Mouse (Mus musculus) intestine, embryonic 16.5 days (tissue): ENCODE results near the gene Ppa2. TPM values are rescaled to one million over a fixed set of nuclear protein-coding genes. Genes with fewer than 3 reads are reported as not detected.

Source experiments
- ATAC-seq: fragments of 200-750 bp; cut with Nextera tagmentation; 2 replicates; pipeline ENCODE4 v1.8.0; 2017; ENCODE audit warnings: moderate TSS enrichment, moderate library complexity
- H3K27ac ChIP-seq: fragments of 300-500 bp; sonication (generic); 2 replicates; pipeline ENCODE4 v1.5.1; 2014; ENCODE audit warnings: mild to moderate bottlenecking, low read length
- H3K27me3 ChIP-seq: fragments of 300-500 bp; sonication (generic); replicated peaks from 2 replicates; pipeline ENCODE4 v1.6.1; 2014; ENCODE audit warnings: low read length, control low read depth, mixed read lengths; ENCODE audit not compliant: control insufficient read depth, insufficient read depth
- H3K36me3 ChIP-seq: fragments of 300-500 bp; sonication (generic); 2 replicates; pipeline ENCODE4 v1.6.1; 2014; ENCODE audit warnings: low read length, control low read depth; ENCODE audit not compliant: control insufficient read depth, insufficient read depth
- H3K4me1 ChIP-seq: fragments of 300-500 bp; sonication (generic); 2 replicates; pipeline ENCODE4 v1.6.1; 2014; ENCODE audit warnings: low read length, control low read depth, mixed read lengths; ENCODE audit not compliant: control insufficient read depth, insufficient read depth
- H3K4me2 ChIP-seq: fragments of 300-500 bp; sonication (generic); 2 replicates; pipeline ENCODE4 v1.6.1; 2014; ENCODE audit warnings: low read depth, low read length, control low read depth
- H3K4me3 ChIP-seq: fragments of 300-500 bp; sonication (generic); 2 replicates; pipeline ENCODE4 v1.5.1; 2014; ENCODE audit warnings: mild to moderate bottlenecking, low read length
- H3K9ac ChIP-seq: fragments of 300-500 bp; sonication (generic); 2 replicates; pipeline ENCODE4 v1.6.1; 2014; ENCODE audit warnings: low read depth, low read length
- H3K9me3 ChIP-seq: fragments of 300-500 bp; sonication (generic); 2 replicates; pipeline ENCODE4 v1.6.1; 2016; ENCODE audit warnings: low read length, control low read depth; ENCODE audit not compliant: control insufficient read depth
- WGBS: fragments of 180-500 bp; shearing (Covaris S2); extraction: QIAGEN DNeasy Blood & Tissue Kit; methylation state at CpG from one replicate; pipeline ENCODE4 v1.1.7; 2014; 5-methylcytosine and 5-hydroxymethylcytosine counted together
- polyA plus RNA-seq: library from polyadenylated mRNA; unstranded; fragments of >200 nt; fragmentation: Nextera tagmentation; extraction: Ambion mirVana; gene quantifications from 2 replicates; pipeline ENCODE4 v1.2.1, GENCODE M21; 2015

The Ppa2 gene
- polyA plus RNA-seq, 1 experiment from 2014 or later = 149 TPM

GRCm38 (mm10) chr3:133364138-133364537 is 54.2 kb downstream of the Ppa2 start:
- no peaks in the 10 kb centered on the region for H3K27me3 ChIP-seq

DNA sequence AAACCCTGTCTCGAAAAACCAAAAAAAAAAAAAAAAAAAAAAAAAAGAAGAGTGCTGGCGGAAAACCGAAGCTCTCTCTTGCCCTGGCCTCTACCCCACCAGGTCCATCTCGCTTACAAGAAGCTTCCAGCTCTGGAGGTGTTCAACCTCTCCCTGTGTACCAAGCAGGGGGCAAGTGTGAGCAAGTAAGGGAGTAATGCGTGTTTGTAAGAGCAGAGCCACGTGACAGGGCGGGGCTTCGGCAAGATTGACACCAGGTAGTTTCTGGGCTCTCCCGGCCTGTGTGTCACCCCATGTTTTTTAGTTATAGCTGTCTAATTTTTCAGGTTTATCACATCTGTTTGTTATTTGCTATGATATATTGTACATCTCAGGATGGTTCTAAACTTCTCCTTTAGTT is 56.2 kb downstream of the Ppa2 start:
- no peaks in the 10 kb centered on the region for H3K9me3 ChIP-seq
- H3K4me2 ChIP-seq = no peak overlapping the region
- H3K27ac ChIP-seq = no peak overlapping the region
- ATAC-seq = no peak
- no peaks in the 10 kb centered on the region for H3K36me3 ChIP-seq
- no peak overlapping the region for H3K9ac ChIP-seq
- H3K27me3 ChIP-seq = no peaks in the 10 kb centered on the region
- WGBS = 83% methylated on average over 9 of the region's 9 CpGs
- no peak overlapping the region for H3K4me3 ChIP-seq
- H3K4me1 ChIP-seq = no peaks in the 10 kb centered on the region

More at GRCm38 (mm10) chr3:133364138-133364537, 54.2 kb downstream of the Ppa2 start:
- Histone ChIP-seq H3K4me3 (no peak overlapping the region), H3K9ac (no peak overlapping the region), H3K27ac (no peak overlapping the region), H3K9me3 (no peaks in the 10 kb centered on the region), H3K4me1 (no peaks in the 10 kb centered on the region), H3K4me2 (no peak overlapping the region), H3K36me3 (no peaks in the 10 kb centered on the region)
- no peak for ATAC-seq
- WGBS = 78% methylated on average over 3 of the region's 3 CpGs

- Histone ChIP-seq H3K4me2 (no peak overlapping the region), H3K9ac (no peak overlapping the region), H3K27me3 (no peaks in the 10 kb centered on the region), H3K4me3 (no peak overlapping the region), H3K36me3 (peaks cover 8% of the 10 kb centered on the region; the same call in 1 of the 2 replicates), H3K27ac (no peak overlapping the region), H3K4me1 (no peaks in the 10 kb centered on the region), H3K9me3 (no peaks in the 10 kb centered on the region)
- no peak for ATAC-seq
These were observed 68.3 kb downstream of the Ppa2 start for GRCm38 (mm10) chr3:133378174-133378573.

GRCm38 (mm10) chr3:133379997-133380396 is 70.1 kb downstream of the Ppa2 start:
- no peak for ATAC-seq
- H3K4me2 ChIP-seq = no peak overlapping the region
- no peaks in the 10 kb centered on the region for H3K4me1 ChIP-seq
- peaks cover 8% of the 10 kb centered on the region; the same call in 1 of the 2 replicates for H3K36me3 ChIP-seq
- no peaks in the 10 kb centered on the region for H3K9me3 ChIP-seq
- no peak overlapping the region for H3K27ac ChIP-seq
- H3K9ac ChIP-seq = no peak overlapping the region
- H3K27me3 ChIP-seq = no peaks in the 10 kb centered on the region
- WGBS = 81% methylated on average over 1 of the region's 1 CpGs
- H3K4me3 ChIP-seq = no peak overlapping the region

DNA sequence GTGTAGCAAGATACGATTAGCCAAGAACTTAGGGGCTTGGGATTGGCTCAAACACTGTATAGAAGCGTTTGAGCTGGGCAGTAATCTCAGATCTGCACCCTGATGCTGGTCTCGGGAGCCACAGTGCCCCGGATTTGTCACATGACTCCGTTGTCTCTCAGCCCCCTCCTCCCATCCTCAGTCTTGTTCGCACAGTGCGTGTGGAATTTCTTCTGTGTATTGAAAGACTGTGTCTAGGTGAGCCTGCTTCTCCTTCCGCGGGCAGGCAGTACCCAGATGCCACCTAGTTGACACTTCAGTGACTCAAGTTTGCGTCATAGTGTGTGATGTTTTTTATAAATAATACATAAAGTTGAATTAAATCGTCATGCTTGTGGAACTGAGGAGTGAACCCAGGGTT is 71.6 kb downstream of the Ppa2 start:
- 82% methylated on average over 11 of the region's 11 CpGs for WGBS
- H3K9me3 ChIP-seq = no peaks in the 10 kb centered on the region
- H3K9ac ChIP-seq = no peak overlapping the region
- H3K4me1 ChIP-seq = no peaks in the 10 kb centered on the region
- peaks cover 8% of the 10 kb centered on the region; the same call in 1 of the 2 replicates for H3K36me3 ChIP-seq
- ATAC-seq = no peak
- H3K4me2 ChIP-seq = no peak overlapping the region
- no peak overlapping the region for H3K4me3 ChIP-seq
- H3K27ac ChIP-seq = no peak overlapping the region
- H3K27me3 ChIP-seq = no peaks in the 10 kb centered on the region

GRCm38 (mm10) chr3:133382147-133382546 is 72.2 kb downstream of the Ppa2 start:
- no peak overlapping the region for H3K9ac ChIP-seq
- H3K4me3 ChIP-seq = no peak overlapping the region
- no peak overlapping the region for H3K4me2 ChIP-seq
- WGBS = 76% methylated on average over 9 of the region's 9 CpGs
- ATAC-seq = no peak
- H3K27me3 ChIP-seq = no peaks in the 10 kb centered on the region
- no peak overlapping the region for H3K27ac ChIP-seq
- no peaks in the 10 kb centered on the region for H3K4me1 ChIP-seq
- peaks cover 8% of the 10 kb centered on the region; the same call in 1 of the 2 replicates for H3K36me3 ChIP-seq
- no peaks in the 10 kb centered on the region for H3K9me3 ChIP-seq

GRCm38 (mm10) chr3:133384164-133384708 is 74.3 kb downstream of the Ppa2 start:
- H3K4me2 ChIP-seq = no peak overlapping the region
- H3K9ac ChIP-seq = no peak overlapping the region
- 67% methylated on average over 6 of the region's 6 CpGs for WGBS
- no peak overlapping the region for H3K4me3 ChIP-seq
- H3K9me3 ChIP-seq = no peaks in the 10 kb centered on the region
- no peak overlapping the region for H3K27ac ChIP-seq
- H3K36me3 ChIP-seq = 0 out of 2 replicates have a peak, but pooled peaks cover 5% of the 10 kb centered on the region
- H3K27me3 ChIP-seq = no peaks in the 10 kb centered on the region
- H3K4me1 ChIP-seq = no peaks in the 10 kb centered on the region
- no peak for ATAC-seq

DNA sequence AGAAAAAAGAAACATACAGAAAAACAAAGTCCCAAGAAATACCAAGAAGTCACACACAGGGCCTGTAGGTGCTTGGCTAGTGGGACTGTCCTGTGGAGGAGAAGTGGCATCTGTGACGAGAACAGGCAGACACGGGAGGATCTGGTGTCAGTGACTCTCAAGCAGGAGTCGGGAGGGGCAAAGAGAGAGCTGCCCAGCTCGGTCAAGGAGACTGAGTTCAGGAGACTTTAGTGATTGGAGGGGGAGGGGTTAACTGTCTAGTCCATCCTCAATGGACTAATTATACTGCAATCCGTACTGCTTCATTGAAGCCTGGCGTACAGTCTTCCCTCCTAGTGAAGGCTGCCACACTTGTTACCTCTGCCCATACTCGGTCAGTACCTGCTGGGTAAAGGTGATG is 77.4 kb downstream of the Ppa2 start:
- H3K9ac ChIP-seq = no peak overlapping the region
- H3K4me2 ChIP-seq = no peak overlapping the region
- H3K27me3 ChIP-seq = no peaks in the 10 kb centered on the region
- no peaks in the 10 kb centered on the region for H3K4me1 ChIP-seq
- no peaks in the 10 kb centered on the region for H3K9me3 ChIP-seq
- 72% methylated on average over 7 of the region's 7 CpGs for WGBS
- no peak for ATAC-seq
- no peak overlapping the region for H3K4me3 ChIP-seq
- H3K36me3 ChIP-seq = no peaks in the 10 kb centered on the region
- H3K27ac ChIP-seq = no peak overlapping the region

- WGBS = 89% methylated on average over 10 of the region's 10 CpGs
- Histone ChIP-seq H3K4me3 (no peak overlapping the region), H3K9ac (no peak overlapping the region)
These were observed 80.0 kb downstream of the Ppa2 start for GRCm38 (mm10) chr3:133389803-133390387.

DNA sequence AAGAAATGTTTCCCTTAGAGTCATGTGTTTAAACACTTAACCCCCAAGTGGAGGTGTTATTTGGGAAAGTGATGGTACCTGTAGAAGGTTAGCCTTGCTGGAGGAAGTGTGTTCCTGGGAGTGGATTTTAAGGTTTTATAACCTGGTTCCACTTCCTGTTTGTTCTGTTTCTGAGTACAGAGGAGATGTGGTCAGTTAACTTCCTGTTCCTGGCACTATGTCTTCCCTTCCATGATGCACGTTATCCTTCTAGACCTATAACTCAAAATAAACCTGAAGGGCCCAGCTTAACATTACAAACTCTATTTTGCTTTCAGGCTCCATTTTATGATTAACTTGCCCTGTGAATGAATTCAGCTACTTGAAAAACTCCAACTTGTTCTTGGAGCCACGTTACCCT is 84.6 kb downstream of the Ppa2 start:
- Histone ChIP-seq H3K27me3 (no peaks in the 10 kb centered on the region), H3K4me3 (no peak overlapping the region), H3K27ac (no peak overlapping the region), H3K4me1 (no peaks in the 10 kb centered on the region), H3K4me2 (no peak overlapping the region), H3K9me3 (no peaks in the 10 kb centered on the region), H3K36me3 (no peaks in the 10 kb centered on the region), H3K9ac (no peak overlapping the region)
- WGBS = 80% methylated on average over 2 of the region's 2 CpGs
- no peak for ATAC-seq

More at GRCm38 (mm10) chr3:133389803-133390387, 80.0 kb downstream of the Ppa2 start:
- no peaks in the 10 kb centered on the region for H3K27me3 ChIP-seq
- H3K4me1 ChIP-seq = no peaks in the 10 kb centered on the region
- no peaks in the 10 kb centered on the region for H3K9me3 ChIP-seq
- no peaks in the 10 kb centered on the region for H3K36me3 ChIP-seq
- H3K4me2 ChIP-seq = no peak overlapping the region
- no peak overlapping the region for H3K27ac ChIP-seq
- ATAC-seq = no peak
